In genomic region chr14:108090965-108091364, GRCm38 (mm10) we compare ENCODE assay signal across 19 mouse cellular contexts.
DNase-seq lines count a peak whose midpoint lies in the region; ATAC-seq lines count a peak whose summit lies in the region.
"Had no signal": no experiment of that assay in that cellular context is flagged by ENCODE, and none has a peak within 500 bp of the region (broad histone marks: within the 10 kb centered on the region; RNA-seq: fewer than 3 reads in every experiment).

No protein-coding gene starts in this region.

- no peak; the same call in 1 of the 2 replicates for ATAC-seq in embryonic facial prominence, embryonic 14.5 days (ENCODE audit: low read depth)
- no peak for ATAC-seq in kidney, embryonic 14.5 days (ENCODE audit: low FRiP score, low TSS enrichment)
- ATAC-seq: forebrain, embryonic 16.5 days; hindbrain, postnatal 0 days; intestine, embryonic 16.5 days; liver, postnatal 0 days had no signal

- no peak overlapping the region for H3K9ac ChIP-seq in embryonic facial prominence, embryonic 14.5 days (ENCODE audit: low read depth, low read length)
- H3K9ac ChIP-seq in kidney, embryonic 14.5 days (ENCODE audit: low read depth, low read length) = no peak overlapping the region
- H3K9ac ChIP-seq: limb, embryonic 12.5 days; liver, postnatal 0 days had no signal

- H3K4me3 ChIP-seq in embryonic facial prominence, embryonic 14.5 days (ENCODE audit: low read depth, low read length) = no peak overlapping the region
- no peak overlapping the region for H3K4me3 ChIP-seq in embryonic facial prominence, embryonic 10.5 days
- no peak overlapping the region for H3K4me3 ChIP-seq in kidney, embryonic 14.5 days (ENCODE audit: low read length)
- H3K4me3 ChIP-seq in hindbrain, embryonic 10.5 days = no peak overlapping the region
- H3K4me3 ChIP-seq: limb, embryonic 12.5 days had no signal

- no peak overlapping the region for H3K4me2 ChIP-seq in embryonic facial prominence, embryonic 14.5 days (ENCODE audit: low read depth, low read length)
- H3K4me2 ChIP-seq in kidney, embryonic 14.5 days (replicated peaks; ENCODE audit: low read depth, low read length) = no peak overlapping the region
- H3K4me2 ChIP-seq: limb, embryonic 12.5 days; liver, embryonic 11.5 days; midbrain, embryonic 11.5 days had no signal

- no peaks in the 10 kb centered on the region for H3K36me3 ChIP-seq in embryonic facial prominence, embryonic 14.5 days (ENCODE audit: control insufficient read depth, insufficient read depth, low read length)
- H3K36me3 ChIP-seq in embryonic facial prominence, embryonic 10.5 days (replicated peaks) = no peaks in the 10 kb centered on the region
- H3K36me3 ChIP-seq in kidney, embryonic 14.5 days (ENCODE audit: control insufficient read depth, insufficient read depth, low read length) = no peaks in the 10 kb centered on the region
- H3K36me3 ChIP-seq in hindbrain, embryonic 10.5 days = no peaks in the 10 kb centered on the region
- H3K36me3 ChIP-seq: limb, embryonic 12.5 days had no signal

- H3K27ac ChIP-seq in embryonic facial prominence, embryonic 14.5 days (replicated peaks; ENCODE audit: low read depth, low read length) = no peak overlapping the region
- H3K27ac ChIP-seq in embryonic facial prominence, embryonic 10.5 days (replicated peaks) = no peak overlapping the region
- no peak overlapping the region for H3K27ac ChIP-seq in kidney, embryonic 14.5 days (ENCODE audit: low read depth, low read length)
- H3K27ac ChIP-seq in hindbrain, embryonic 10.5 days = no peak overlapping the region
- H3K27ac ChIP-seq: hindbrain, postnatal 0 days; limb, embryonic 12.5 days; stomach, postnatal 0 days had no signal

- H3K9me3 ChIP-seq in embryonic facial prominence, embryonic 14.5 days (ENCODE audit: control insufficient read depth, low read length) = no peaks in the 10 kb centered on the region
- no peaks in the 10 kb centered on the region for H3K9me3 ChIP-seq in embryonic facial prominence, embryonic 10.5 days
- H3K9me3 ChIP-seq in kidney, embryonic 14.5 days (ENCODE audit: control insufficient read depth, low read length) = no peaks in the 10 kb centered on the region
- no peaks in the 10 kb centered on the region for H3K9me3 ChIP-seq in hindbrain, embryonic 10.5 days
- H3K9me3 ChIP-seq: limb, embryonic 12.5 days had no signal

- 69% methylated on average over 2 of the region's 2 CpGs for WGBS in embryonic facial prominence, embryonic 14.5 days
- WGBS in embryonic facial prominence, embryonic 10.5 days = 90% methylated on average over 2 of the region's 2 CpGs
- WGBS in kidney, embryonic 14.5 days = 89% methylated on average over 2 of the region's 2 CpGs
- 95% methylated on average over 2 of the region's 2 CpGs for WGBS in hindbrain, embryonic 10.5 days

- H3K4me1 ChIP-seq in embryonic facial prominence, embryonic 14.5 days (ENCODE audit: control insufficient read depth, insufficient read depth, low read length) = no peaks in the 10 kb centered on the region
- H3K4me1 ChIP-seq in embryonic facial prominence, embryonic 10.5 days = no peaks in the 10 kb centered on the region
- no peaks in the 10 kb centered on the region for H3K4me1 ChIP-seq in kidney, embryonic 14.5 days (ENCODE audit: control insufficient read depth, insufficient read depth, low read length)
- H3K4me1 ChIP-seq in hindbrain, embryonic 10.5 days (replicated peaks) = no peaks in the 10 kb centered on the region
- H3K4me1 ChIP-seq: limb, embryonic 12.5 days had no signal

- no peaks in the 10 kb centered on the region for H3K27me3 ChIP-seq in embryonic facial prominence, embryonic 14.5 days (replicated peaks; ENCODE audit: control insufficient read depth, insufficient read depth, low read length)
- no peaks in the 10 kb centered on the region for H3K27me3 ChIP-seq in embryonic facial prominence, embryonic 10.5 days (replicated peaks; ENCODE audit: low read depth, poor library complexity, severe bottlenecking)
- no peaks in the 10 kb centered on the region for H3K27me3 ChIP-seq in kidney, embryonic 14.5 days (ENCODE audit: control insufficient read depth, insufficient read depth, low read length)
- H3K27me3 ChIP-seq in hindbrain, embryonic 10.5 days (ENCODE audit: insufficient read depth, poor library complexity, severe bottlenecking) = no peaks in the 10 kb centered on the region
- H3K27me3 ChIP-seq: limb, embryonic 12.5 days had no signal

- peak; percentile 33 for DNase-seq in embryonic facial prominence, embryonic 14.5 days (ENCODE audit: low spot score)
- no peak for DNase-seq in embryonic facial prominence, embryonic 10.5 days (ENCODE audit: low spot score)
- DNase-seq in kidney, postnatal 25 days = peak; percentile 2 to 33
- peak; percentile 43 for DNase-seq in testis, postnatal 10 days (ENCODE audit: low spot score)
- no peak for DNase-seq in testis, postnatal 14 days (ENCODE audit: low spot score)
- DNase-seq in hindbrain, embryonic 10.5 days (ENCODE audit: low spot score) = no peak
- DNase-seq: cerebellum, adult 2 months; gastrocnemius, postnatal 25 days; liver, postnatal 0 days; lung, postnatal 10 days; thymus, postnatal 14 days had no signal

Comparison
In these comparisons a context has a peak if more than half of its experiments do, and no peak if none do; other contexts are left out.
1. DNase-seq: peak in embryonic facial prominence, embryonic 14.5 days (single experiment), kidney, postnatal 25 days (2 of 2) and testis, postnatal 10 days (single experiment); none in embryonic facial prominence, embryonic 10.5 days (single experiment), testis, postnatal 14 days (single experiment) and hindbrain, embryonic 10.5 days (single experiment).